Mouse (Mus musculus) ES-Bruce4 (cell line): ENCODE measurements around the gene Hbb-bt. TPM values are rescaled to one million over a fixed set of nuclear protein-coding genes. Genes with fewer than 3 reads are reported as not detected.
"Not testable (repeated sequence)": the region's sequence is repeated elsewhere in the genome, so short reads cannot be mapped to it uniquely, and the experiment has no call there.

Experiments
- H3K27ac ChIP-seq: 2 replicates; pipeline ENCODE4 v1.5.1; 2012; ENCODE audit warnings: low read length, inconsistent platforms; ENCODE audit not compliant: insufficient read depth
- H3K27me3 ChIP-seq: 2 replicates; pipeline ENCODE4 v1.6.1; 2012; ENCODE audit warnings: mild to moderate bottlenecking, low read length, inconsistent platforms; ENCODE audit not compliant: control insufficient read depth, poor library complexity, insufficient read depth, severe bottlenecking
- H3K36me3 ChIP-seq: 2 replicates; pipeline ENCODE4 v1.6.1; 2012; ENCODE audit warnings: inconsistent platforms, mild to moderate bottlenecking, low read length, moderate library complexity; ENCODE audit not compliant: control insufficient read depth, poor library complexity, insufficient read depth, severe bottlenecking
- H3K4me1 ChIP-seq: one replicate; pipeline ENCODE4 v1.8.1; 2011; ENCODE audit warnings: low read length; ENCODE audit not compliant: control insufficient read depth, insufficient read depth
- H3K4me3 ChIP-seq: 2 replicates; pipeline ENCODE4 v1.5.1; 2011; ENCODE audit warnings: low read depth, mild to moderate bottlenecking, low read length
- H3K9ac ChIP-seq: 2 replicates; pipeline ENCODE4 v1.6.1; 2012; ENCODE audit warnings: low read depth, mild to moderate bottlenecking, inconsistent platforms; ENCODE audit not compliant: poor library complexity, severe bottlenecking
- H3K9me3 ChIP-seq: replicated peaks from 2 replicates; pipeline ENCODE4 v1.6.1; 2012; ENCODE audit warnings: mild to moderate bottlenecking, low read length, inconsistent platforms; ENCODE audit not compliant: control insufficient read depth, poor library complexity, insufficient read depth, severe bottlenecking
- CTCF ChIP-seq: IDR thresholded peaks from one replicate; pipeline ENCODE4 v1.8.1; 2011; ENCODE audit warnings: low read depth, low read length
- EP300 ChIP-seq: IDR thresholded peaks from 2 replicates; pipeline ENCODE4 v1.6.1; 2011; ENCODE audit warnings: low read depth, low read length; ENCODE audit not compliant: insufficient read depth
- POLR2A ChIP-seq: IDR thresholded peaks from one replicate; pipeline ENCODE4 v1.8.1; 2011; ENCODE audit warnings: low read length; ENCODE audit not compliant: insufficient read depth
- polyA plus RNA-seq: library from polyadenylated mRNA; stranded (reverse); fragments of >200 nt; gene quantifications from 2 replicates; pipeline ENCODE4 v1.2.4, GENCODE M21; 2011; ENCODE audit warnings: low read depth; ENCODE audit not compliant: missing spikeins, insufficient read depth, insufficient read length

Gene Hbb-bt
- polyA plus RNA-seq, 1 experiment = 2.2 TPM

DNA sequence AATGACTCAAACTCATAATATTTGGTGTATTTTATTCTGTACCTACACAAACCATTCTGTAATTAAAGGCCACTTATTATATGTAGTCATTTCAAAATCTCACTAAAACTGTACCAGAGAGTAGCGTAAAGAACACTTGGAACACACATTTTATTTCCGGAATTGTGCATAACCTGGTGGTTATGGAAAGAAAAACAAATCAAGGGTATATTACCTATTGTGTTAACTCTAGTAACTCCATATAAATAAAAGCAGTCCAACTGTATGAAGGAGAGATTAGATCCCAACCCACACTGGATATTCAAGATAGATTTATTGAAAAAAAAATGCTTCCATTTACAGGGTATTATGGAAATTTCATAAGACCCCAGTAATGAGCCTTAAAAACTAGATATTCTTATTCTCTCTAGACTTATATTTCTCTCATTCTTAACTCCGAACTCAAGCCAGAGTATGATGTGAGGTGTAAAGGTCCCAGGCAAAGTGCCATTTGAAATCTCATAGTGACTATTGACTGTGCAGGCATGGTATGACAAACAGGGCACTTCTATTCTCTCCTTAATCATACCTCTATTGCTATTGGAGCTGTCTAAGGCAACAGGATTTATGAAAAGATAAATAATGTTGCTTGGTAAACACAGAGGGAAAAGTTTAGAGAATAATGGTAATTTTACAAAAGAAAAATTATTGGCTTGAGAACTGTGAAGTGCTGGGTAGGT lies 11.9 kb upstream of the Hbb-bt start:
- no peak for TF ChIP-seq EP300
- TF ChIP-seq POLR2A = no peak
- no peak for TF ChIP-seq CTCF
- Histone ChIP-seq H3K4me1 (no peaks in the 10 kb centered on the region), H3K27ac (no peak overlapping the region)

DNA sequence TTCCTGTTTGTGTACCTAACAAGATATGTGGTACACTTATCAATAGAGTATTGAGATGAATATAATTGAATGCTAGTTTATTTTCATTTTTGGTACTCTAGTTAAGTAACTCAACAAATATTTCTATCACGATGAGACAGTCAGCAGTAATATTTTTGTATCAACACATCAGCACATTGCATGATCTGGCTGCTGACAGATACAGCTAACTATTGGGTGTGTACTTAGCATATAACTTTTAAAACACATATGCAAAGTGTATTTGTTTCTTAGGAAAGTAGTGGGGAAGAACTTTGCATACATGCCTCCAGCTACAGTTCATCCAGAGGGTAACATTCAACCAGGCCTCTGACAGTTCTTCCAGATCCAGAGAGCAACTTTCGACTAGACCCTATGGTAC lies 10.8 kb upstream of the Hbb-bt start:
- H3K4me3 ChIP-seq = no peak overlapping the region
- H3K9ac ChIP-seq = no peak overlapping the region
- no peaks in the 10 kb centered on the region for H3K27me3 ChIP-seq
- no peaks in the 10 kb centered on the region for H3K4me1 ChIP-seq
- no peaks in the 10 kb centered on the region for H3K36me3 ChIP-seq
- no peak overlapping the region for H3K27ac ChIP-seq
- TF ChIP-seq EP300 = no peak
- no peak for TF ChIP-seq CTCF
- no peak for TF ChIP-seq POLR2A
- no peaks in the 10 kb centered on the region for H3K9me3 ChIP-seq

More for the DNA sequence above, 11.9 kb upstream of the Hbb-bt start:
- no peak overlapping the region for H3K9ac ChIP-seq
- no peaks in the 10 kb centered on the region for H3K27me3 ChIP-seq
- H3K9me3 ChIP-seq = no peaks in the 10 kb centered on the region
- H3K4me3 ChIP-seq = no peak overlapping the region
- H3K36me3 ChIP-seq = no peaks in the 10 kb centered on the region

DNA sequence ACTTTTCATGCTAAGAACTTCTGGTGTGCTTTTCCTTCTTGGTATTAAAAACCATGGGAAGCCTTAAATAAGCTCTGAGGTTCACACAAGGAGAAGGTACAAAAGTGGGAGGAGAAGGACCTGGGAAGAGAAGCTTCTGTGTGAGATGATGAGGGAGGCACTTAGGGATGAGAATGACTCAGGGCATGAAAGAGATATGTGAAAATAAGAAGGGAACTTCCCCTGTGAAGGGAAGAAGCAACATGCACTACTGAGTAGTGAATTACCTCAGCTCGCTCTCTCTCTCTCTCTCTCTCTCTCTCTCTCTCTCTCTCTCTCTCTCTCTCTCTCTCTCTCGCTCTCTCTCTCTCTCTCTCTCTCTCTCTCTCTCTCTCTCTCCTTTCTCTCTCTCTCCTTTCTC lies 1.3 kb upstream of the Hbb-bt start:
- not testable (repeated sequence) for H3K27me3 ChIP-seq, H3K27ac ChIP-seq, H3K4me3 ChIP-seq, H3K4me1 ChIP-seq, H3K9me3 ChIP-seq, H3K9ac ChIP-seq, H3K36me3 ChIP-seq

DNA sequence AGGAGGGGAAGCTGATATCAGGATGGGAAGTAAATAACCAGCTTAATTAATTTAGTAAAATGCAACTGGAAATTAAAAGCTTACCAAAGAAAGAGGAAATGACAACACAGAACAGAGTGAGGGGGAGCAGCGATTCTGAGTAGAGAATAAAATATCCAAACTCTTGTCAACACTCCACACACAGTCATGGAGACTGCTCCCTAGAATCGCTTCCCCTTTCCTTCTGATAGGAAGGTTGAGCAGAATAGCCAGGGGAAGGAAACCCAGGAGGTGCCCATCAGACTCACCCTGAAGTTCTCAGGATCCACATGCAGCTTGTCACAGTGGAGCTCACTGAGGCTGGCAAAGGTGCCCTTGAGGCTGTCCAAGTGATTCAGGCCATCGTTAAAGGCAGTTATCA lies 644 bp downstream of the Hbb-bt start:
- not testable (repeated sequence) for H3K9ac ChIP-seq, H3K4me1 ChIP-seq, H3K9me3 ChIP-seq, H3K4me3 ChIP-seq, H3K27me3 ChIP-seq, H3K36me3 ChIP-seq, H3K27ac ChIP-seq

DNA sequence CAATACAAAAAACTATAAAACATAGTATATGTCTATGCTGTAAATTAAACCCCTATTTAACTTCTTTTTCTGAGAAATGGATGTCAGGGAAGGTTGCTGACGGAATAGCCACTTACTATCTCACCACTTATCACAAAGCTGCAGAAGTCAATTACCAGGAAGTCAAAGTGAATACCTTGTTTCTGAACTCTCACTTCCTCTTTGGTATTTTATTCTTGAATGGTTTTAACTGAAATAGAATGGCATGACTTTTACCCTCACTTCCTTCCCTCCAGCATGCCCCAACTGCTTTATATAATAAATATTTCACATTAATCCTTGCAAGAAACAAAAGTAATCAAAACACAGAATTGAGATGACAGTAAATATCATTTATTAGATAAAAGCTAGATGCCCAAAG lies 1.6 kb downstream of the Hbb-bt start:
- H3K9ac ChIP-seq = no peak overlapping the region
- TF ChIP-seq POLR2A = no peak
- TF ChIP-seq EP300 = no peak
- TF ChIP-seq CTCF = no peak
- no peak overlapping the region for H3K27ac ChIP-seq
- no peaks in the 10 kb centered on the region for H3K36me3 ChIP-seq
- no peaks in the 10 kb centered on the region for H3K9me3 ChIP-seq
- H3K4me1 ChIP-seq = no peaks in the 10 kb centered on the region
- no peak overlapping the region for H3K4me3 ChIP-seq
- no peaks in the 10 kb centered on the region for H3K27me3 ChIP-seq

DNA sequence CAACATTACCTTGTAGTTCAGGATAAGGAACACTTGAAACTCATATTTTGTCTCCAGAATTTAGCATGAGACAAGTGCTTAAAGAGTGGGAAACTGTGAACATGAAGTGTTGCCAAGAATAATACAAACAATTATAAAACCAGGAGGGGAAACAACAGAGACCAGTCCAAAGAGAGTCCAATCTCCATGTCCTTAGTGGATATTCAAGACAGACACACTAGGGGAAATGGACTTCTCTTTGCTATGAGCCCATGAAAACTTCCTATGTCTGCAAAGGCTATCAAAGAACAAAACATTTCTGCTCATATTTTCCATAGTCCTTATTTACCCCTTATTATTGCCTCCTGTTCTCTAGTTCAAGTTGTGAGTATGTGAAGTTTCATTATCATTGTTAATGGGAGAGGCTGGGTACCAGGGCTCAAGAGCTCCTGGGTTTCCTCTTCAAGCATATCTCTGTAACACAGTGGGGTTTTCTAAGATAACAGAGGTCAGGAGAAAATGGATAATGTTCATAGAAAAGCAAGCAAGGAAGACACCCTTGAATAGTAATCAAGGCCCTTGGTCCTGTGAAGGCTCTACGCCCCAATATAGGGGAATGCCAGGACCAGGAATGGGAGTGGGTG lies 2.5 kb downstream of the Hbb-bt start:
- Histone ChIP-seq H3K36me3 (no peaks in the 10 kb centered on the region), H3K27me3 (no peaks in the 10 kb centered on the region), H3K9ac (no peak overlapping the region), H3K4me1 (no peaks in the 10 kb centered on the region), H3K27ac (no peak overlapping the region), H3K4me3 (no peak overlapping the region), H3K9me3 (no peaks in the 10 kb centered on the region)
- no peak for TF ChIP-seq CTCF
- no peak for TF ChIP-seq POLR2A
- no peak for TF ChIP-seq EP300
